Mouse (Mus musculus) liver, embryonic 12.5 days (tissue): ENCODE measurements around the gene Nsmce4a. TPM values are rescaled to one million over a fixed set of nuclear protein-coding genes. Genes with fewer than 3 reads are reported as not detected.
"Not testable (repeated sequence)": the region's sequence is repeated elsewhere in the genome, so short reads cannot be mapped to it uniquely, and the experiment has no call there.

Source experiments
- ATAC-seq: fragments of 200-750 bp; cut with Nextera tagmentation; 2 replicates; pipeline ENCODE4 v1.8.0; 2017; ENCODE audit warnings: moderate number of reproducible peaks, mild to moderate bottlenecking, moderate library complexity
- H3K27ac ChIP-seq: fragments of 300-500 bp; sonication (generic); 2 replicates; pipeline ENCODE4 v1.5.1; 2016; ENCODE audit warnings: mild to moderate bottlenecking
- H3K27me3 ChIP-seq: fragments of 300-500 bp; sonication (generic); replicated peaks from 2 replicates; pipeline ENCODE4 v1.6.1; 2016; ENCODE audit warnings: mild to moderate bottlenecking, moderate library complexity
- H3K36me3 ChIP-seq: fragments of 300-500 bp; sonication (generic); 2 replicates; pipeline ENCODE4 v1.6.1; 2016; ENCODE audit warnings: mild to moderate bottlenecking, moderate library complexity
- H3K4me1 ChIP-seq: fragments of 300-500 bp; sonication (generic); 2 replicates; pipeline ENCODE4 v1.6.1; 2016
- H3K4me2 ChIP-seq: fragments of 300-500 bp; sonication (generic); 2 replicates; pipeline ENCODE4 v1.6.1; 2016; ENCODE audit warnings: mild to moderate bottlenecking, moderate library complexity
- H3K4me3 ChIP-seq: fragments of 300-500 bp; sonication (generic); 2 replicates; pipeline ENCODE4 v1.5.1; 2016; ENCODE audit warnings: mild to moderate bottlenecking, moderate library complexity
- H3K9ac ChIP-seq: fragments of 300-500 bp; sonication (generic); 2 replicates; pipeline ENCODE4 v1.6.1; 2016; ENCODE audit warnings: mild to moderate bottlenecking, moderate library complexity
- H3K9me3 ChIP-seq: fragments of 300-500 bp; sonication (generic); replicated peaks from 2 replicates; pipeline ENCODE4 v1.6.1; 2016; ENCODE audit warnings: mild to moderate bottlenecking, moderate library complexity
- whole genome bisulfite sequencing: fragments of 180-500 bp; shearing (Covaris S2); methylation state at CpG from one replicate; pipeline ENCODE4 v1.1.7; 2016; ENCODE audit not compliant: insufficient replicate concordance; 5-methylcytosine and 5-hydroxymethylcytosine counted together
- polyA plus RNA-seq: library from polyadenylated mRNA; unstranded; fragments of >200 nt; fragmentation: Nextera tagmentation; extraction: Ambion mirVana; gene quantifications from 2 replicates; pipeline ENCODE4 v1.2.1, GENCODE M21; 2016

Gene Nsmce4a
- polyA plus RNA-seq, 1 experiment from 2014 or later = 141 TPM

- Histone ChIP-seq H3K36me3 (peaks cover 30% of the 10 kb centered on the region), H3K4me1 (peaks cover 28% of the 10 kb centered on the region), H3K27ac (no peak overlapping the region; the same call in 1 of the 2 replicates), H3K4me2 (peak overlapping the region; percentile 82), H3K9ac (peak overlapping the region; percentile 97), H3K27me3 (peaks cover 3% of the 10 kb centered on the region; the same call in 1 of the 2 replicates), H3K9me3 (no peaks in the 10 kb centered on the region), H3K4me3 (peak overlapping the region; percentile 91)
- WGBS = 68% methylated on average over 12 of the region's 12 CpGs
- no peak for ATAC-seq
These were observed 25.2 kb downstream of the Nsmce4a start for GRCm38 (mm10) chr7:130547635-130548175.

GRCm38 (mm10) chr7:130546791-130547484 is 26.0 kb downstream of the Nsmce4a start:
- WGBS = under 1% methylated on average over 84 of the region's 84 CpGs
- H3K9me3 ChIP-seq = no peaks in the 10 kb centered on the region
- ATAC-seq = peak; percentile 94
- peak overlapping the region; percentile 99 for H3K27ac ChIP-seq
- H3K27me3 ChIP-seq = no peaks in the 10 kb centered on the region
- peak overlapping the region; percentile 91 for H3K4me3 ChIP-seq
- H3K4me1 ChIP-seq = peaks cover 28% of the 10 kb centered on the region
- H3K4me2 ChIP-seq = peak overlapping the region; percentile 82
- peaks cover 38% of the 10 kb centered on the region for H3K36me3 ChIP-seq
- peak overlapping the region; percentile 97 for H3K9ac ChIP-seq

- H3K27ac ChIP-seq = peak overlapping the region; percentile 99
- H3K36me3 ChIP-seq = peaks cover 43% of the 10 kb centered on the region
- WGBS = 5% methylated on average over 7 of the region's 7 CpGs
- peak; percentile 33 for ATAC-seq
- H3K9ac ChIP-seq = peak overlapping the region; percentile 97
- no peaks in the 10 kb centered on the region for H3K9me3 ChIP-seq
- peaks cover 28% of the 10 kb centered on the region for H3K4me1 ChIP-seq
- no peaks in the 10 kb centered on the region for H3K27me3 ChIP-seq
- H3K4me2 ChIP-seq = peak overlapping the region; percentile 82
- H3K4me3 ChIP-seq = peak overlapping the region; percentile 91
These were observed 26.5 kb downstream of the Nsmce4a start for GRCm38 (mm10) chr7:130546421-130546790.

GRCm38 (mm10) chr7:130545893-130546292 is 27.0 kb downstream of the Nsmce4a start:
- H3K4me3 ChIP-seq = peak overlapping the region; percentile 91
- H3K27me3 ChIP-seq = no peaks in the 10 kb centered on the region
- no peaks in the 10 kb centered on the region for H3K9me3 ChIP-seq
- peaks cover 28% of the 10 kb centered on the region for H3K4me1 ChIP-seq
- WGBS = 49% methylated on average over 3 of the region's 3 CpGs
- peak overlapping the region; percentile 99 for H3K27ac ChIP-seq
- H3K4me2 ChIP-seq = peak overlapping the region; percentile 82
- ATAC-seq = no peak
- peaks cover 47% of the 10 kb centered on the region for H3K36me3 ChIP-seq
- peak overlapping the region; percentile 97 for H3K9ac ChIP-seq

GRCm38 (mm10) chr7:130545401-130545800 is 27.5 kb downstream of the Nsmce4a start:
- 82% methylated on average over 5 of the region's 5 CpGs for WGBS
- Histone ChIP-seq H3K27ac (peak overlapping the region; percentile 99), H3K27me3 (no peaks in the 10 kb centered on the region), H3K9me3 (no peaks in the 10 kb centered on the region), H3K4me3 (peak overlapping the region; percentile 91), H3K9ac (peak overlapping the region; percentile 97), H3K4me2 (peak overlapping the region; percentile 82), H3K36me3 (peaks cover 51% of the 10 kb centered on the region), H3K4me1 (peaks cover 28% of the 10 kb centered on the region)
- ATAC-seq = no peak

- H3K9me3 ChIP-seq = no peaks in the 10 kb centered on the region
- no peak overlapping the region for H3K9ac ChIP-seq
- 95% methylated on average over 4 of the region's 4 CpGs for WGBS
- no peak for ATAC-seq
- no peak overlapping the region for H3K4me2 ChIP-seq
- H3K27ac ChIP-seq = no peak overlapping the region
- H3K4me3 ChIP-seq = no peak overlapping the region
- peaks cover 73% of the 10 kb centered on the region for H3K36me3 ChIP-seq
- H3K27me3 ChIP-seq = no peaks in the 10 kb centered on the region
- peaks cover 28% of the 10 kb centered on the region for H3K4me1 ChIP-seq
These were observed 29.7 kb downstream of the Nsmce4a start for GRCm38 (mm10) chr7:130543181-130543580.

- Histone ChIP-seq H3K4me3 (no peak overlapping the region), H3K4me2 (no peak overlapping the region), H3K36me3 (peaks cover 98% of the 10 kb centered on the region), H3K4me1 (peaks cover 10% of the 10 kb centered on the region), H3K27ac (no peak overlapping the region), H3K9ac (no peak overlapping the region), H3K27me3 (no peaks in the 10 kb centered on the region), H3K9me3 (no peaks in the 10 kb centered on the region)
- WGBS = 84% methylated on average over 7 of the region's 7 CpGs
- no peak for ATAC-seq
These were observed 32.7 kb downstream of the Nsmce4a start for GRCm38 (mm10) chr7:130540176-130540575.

- ATAC-seq = no peak
- H3K4me2 ChIP-seq = no peak overlapping the region
- H3K27ac ChIP-seq = no peak overlapping the region
- H3K4me1 ChIP-seq = 0 out of 2 replicates have a peak, but pooled peaks cover 4% of the 10 kb centered on the region
- H3K9ac ChIP-seq = no peak overlapping the region
- no peaks in the 10 kb centered on the region for H3K9me3 ChIP-seq
- 82% methylated on average over 4 of the region's 4 CpGs for WGBS
- no peaks in the 10 kb centered on the region for H3K27me3 ChIP-seq
- H3K36me3 ChIP-seq = peaks cover 96% of the 10 kb centered on the region
- H3K4me3 ChIP-seq = no peak overlapping the region
These were observed 35.9 kb downstream of the Nsmce4a start for GRCm38 (mm10) chr7:130537068-130537467.

- H3K27ac ChIP-seq = no peak overlapping the region
- no peak overlapping the region for H3K9ac ChIP-seq
- H3K4me3 ChIP-seq = no peak overlapping the region
- H3K4me1 ChIP-seq = 0 out of 2 replicates have a peak, but pooled peaks cover 4% of the 10 kb centered on the region
- H3K27me3 ChIP-seq = no peaks in the 10 kb centered on the region
- peaks cover 96% of the 10 kb centered on the region for H3K36me3 ChIP-seq
- H3K9me3 ChIP-seq = no peaks in the 10 kb centered on the region
- no peak for ATAC-seq
- H3K4me2 ChIP-seq = no peak overlapping the region
- 81% methylated on average over 4 of the region's 4 CpGs for WGBS
These were observed 37.7 kb downstream of the Nsmce4a start for GRCm38 (mm10) chr7:130535174-130535573.

- no peak overlapping the region for H3K27ac ChIP-seq
- peaks cover 91% of the 10 kb centered on the region for H3K36me3 ChIP-seq
- ATAC-seq = peak; percentile 78
- H3K4me1 ChIP-seq = 0 out of 2 replicates have a peak, but pooled peaks cover 4% of the 10 kb centered on the region
- no peaks in the 10 kb centered on the region for H3K9me3 ChIP-seq
- H3K4me2 ChIP-seq = no peak overlapping the region
- no peaks in the 10 kb centered on the region for H3K27me3 ChIP-seq
- H3K4me3 ChIP-seq = no peak overlapping the region
- H3K9ac ChIP-seq = no peak overlapping the region
- WGBS = 38% methylated on average over 24 of the region's 25 CpGs
These were observed 39.3 kb downstream of the Nsmce4a start for GRCm38 (mm10) chr7:130533316-130534260.

GRCm38 (mm10) chr7:130531138-130531537 is 41.8 kb downstream of the Nsmce4a start:
- H3K36me3 ChIP-seq = peaks cover 74% of the 10 kb centered on the region
- H3K4me3 ChIP-seq, H3K4me2 ChIP-seq, H3K9me3 ChIP-seq, ATAC-seq, H3K4me1 ChIP-seq, H3K27ac ChIP-seq, H3K9ac ChIP-seq, H3K27me3 ChIP-seq: not testable (repeated sequence)
- 91% methylated on average over 15 of the region's 15 CpGs for WGBS

GRCm38 (mm10) chr7:130527306-130527705 is 45.6 kb downstream of the Nsmce4a start:
- no peak overlapping the region for H3K9ac ChIP-seq
- H3K9me3 ChIP-seq = no peaks in the 10 kb centered on the region
- H3K4me1 ChIP-seq = no peaks in the 10 kb centered on the region
- H3K4me3 ChIP-seq = no peak overlapping the region
- no peak for ATAC-seq
- 79% methylated on average over 9 of the region's 9 CpGs for WGBS
- H3K27ac ChIP-seq = no peak overlapping the region
- no peak overlapping the region for H3K4me2 ChIP-seq
- H3K27me3 ChIP-seq = no peaks in the 10 kb centered on the region
- peaks cover 37% of the 10 kb centered on the region for H3K36me3 ChIP-seq
